Mouse (Mus musculus): ENCODE measurements around the gene March1. TPM values are rescaled to one million over a fixed set of nuclear protein-coding genes. Genes with fewer than 3 reads are reported as not detected.

Gene March1
- polyA plus RNA-seq, 1 experiment = 2.4 TPM

- 79% methylated on average over 5 of the region's 5 CpGs for WGBS
- no peak for DNase-seq
- Histone ChIP-seq H3K4me1 (replicated peaks; ENCODE audit: control insufficient read depth, insufficient read depth, low read length) (no peaks in the 10 kb centered on the region), H3K27me3 (ENCODE audit: control insufficient read depth, insufficient read depth, low read length) (no peaks in the 10 kb centered on the region), H3K36me3 (ENCODE audit: control insufficient read depth, insufficient read depth, low read length) (no peaks in the 10 kb centered on the region), H3K27ac (ENCODE audit: control insufficient read depth, insufficient read depth, low read length) (no peak overlapping the region), H3K4me3 (ENCODE audit: control insufficient read depth, insufficient read depth, low read length) (no peak overlapping the region)
- TF ChIP-seq CTCF (IDR thresholded peaks at IDR 0.05; ENCODE audit: borderline replicate concordance, control insufficient read depth, extremely low read depth, insufficient read depth, low read length, poor library complexity) = no peak
- TF ChIP-seq POLR2A (IDR thresholded peaks at IDR 0.05; ENCODE audit: control insufficient read depth, extremely low read depth, insufficient read depth, low read length, poor library complexity) = no peak
Observed at GRCm38 (mm10) chr8:65781156-65781555, 163.5 kb downstream of the March1 start.

GRCm38 (mm10) chr8:65812971-65813370 lies 195.3 kb downstream of the March1 start:
- 84% methylated on average over 2 of the region's 2 CpGs for WGBS
- H3K4me1 ChIP-seq (replicated peaks; ENCODE audit: control insufficient read depth, insufficient read depth, low read length) = no peaks in the 10 kb centered on the region
- H3K27me3 ChIP-seq (ENCODE audit: control insufficient read depth, insufficient read depth, low read length) = no peaks in the 10 kb centered on the region
- no peak overlapping the region for H3K4me3 ChIP-seq (ENCODE audit: control insufficient read depth, insufficient read depth, low read length)
- no peaks in the 10 kb centered on the region for H3K36me3 ChIP-seq (ENCODE audit: control insufficient read depth, insufficient read depth, low read length)
- no peak overlapping the region for H3K27ac ChIP-seq (ENCODE audit: control insufficient read depth, insufficient read depth, low read length)
- no peak for DNase-seq
- TF ChIP-seq POLR2A (IDR thresholded peaks at IDR 0.05; ENCODE audit: control insufficient read depth, extremely low read depth, insufficient read depth, low read length, poor library complexity) = no peak
- TF ChIP-seq CTCF (IDR thresholded peaks at IDR 0.05; ENCODE audit: borderline replicate concordance, control insufficient read depth, extremely low read depth, insufficient read depth, low read length, poor library complexity) = no peak

DNA sequence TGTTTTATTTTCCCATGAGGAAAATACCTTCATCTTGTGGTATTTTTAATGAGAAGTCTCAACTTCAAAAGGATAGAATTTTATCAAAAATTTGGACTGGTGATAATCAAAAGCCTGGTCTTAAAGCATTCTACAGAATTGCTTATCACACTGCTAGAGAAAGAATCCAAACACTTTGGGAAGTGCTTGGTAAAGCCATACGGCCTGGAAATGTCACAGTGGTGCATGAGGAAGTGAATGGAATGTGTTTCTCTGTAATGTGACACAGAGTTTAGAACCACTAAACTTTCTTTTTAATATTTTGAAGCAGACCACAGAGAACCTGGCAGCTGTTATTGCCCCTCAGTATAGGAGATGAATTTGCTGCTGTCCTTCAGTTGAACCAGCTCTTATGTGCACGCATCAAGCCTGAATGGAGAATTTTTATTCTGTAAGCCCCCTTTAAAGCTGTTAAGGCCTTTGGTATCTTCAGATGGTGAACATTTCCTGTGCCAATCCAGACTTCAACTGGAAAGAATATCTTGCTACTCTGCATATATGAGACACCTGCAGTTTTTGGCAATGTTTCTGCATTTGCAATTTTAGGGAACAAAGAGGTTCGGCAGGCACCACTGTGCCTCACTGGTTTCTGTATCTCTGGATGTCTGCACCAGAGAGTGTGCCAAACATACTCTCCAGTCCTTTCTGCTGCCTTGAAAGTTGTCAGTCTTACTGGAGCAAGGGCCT lies 304.8 kb downstream of the March1 start:
- Histone ChIP-seq H3K4me1 (replicated peaks; ENCODE audit: control insufficient read depth, insufficient read depth, low read length) (no peaks in the 10 kb centered on the region), H3K36me3 (ENCODE audit: control insufficient read depth, insufficient read depth, low read length) (no peaks in the 10 kb centered on the region), H3K27me3 (ENCODE audit: control insufficient read depth, insufficient read depth, low read length) (no peaks in the 10 kb centered on the region), H3K27ac (ENCODE audit: control insufficient read depth, insufficient read depth, low read length) (no peak overlapping the region), H3K4me3 (ENCODE audit: control insufficient read depth, insufficient read depth, low read length) (no peak overlapping the region)
- 83% methylated on average over 3 of the region's 3 CpGs for WGBS
- DNase-seq = no peak
- TF ChIP-seq CTCF (IDR thresholded peaks at IDR 0.05; ENCODE audit: borderline replicate concordance, control insufficient read depth, extremely low read depth, insufficient read depth, low read length, poor library complexity) (no peak), POLR2A (IDR thresholded peaks at IDR 0.05; ENCODE audit: control insufficient read depth, extremely low read depth, insufficient read depth, low read length, poor library complexity) (no peak)

GRCm38 (mm10) chr8:65956948-65957347 lies 339.2 kb downstream of the March1 start:
- H3K27me3 ChIP-seq (ENCODE audit: control insufficient read depth, insufficient read depth, low read length) = no peaks in the 10 kb centered on the region
- 57% methylated on average over 5 of the region's 5 CpGs for WGBS
- H3K4me1 ChIP-seq (replicated peaks; ENCODE audit: control insufficient read depth, insufficient read depth, low read length) = no peaks in the 10 kb centered on the region
- H3K36me3 ChIP-seq (ENCODE audit: control insufficient read depth, insufficient read depth, low read length) = no peaks in the 10 kb centered on the region
- TF ChIP-seq POLR2A (IDR thresholded peaks at IDR 0.05; ENCODE audit: control insufficient read depth, extremely low read depth, insufficient read depth, low read length, poor library complexity) (no peak), CTCF (IDR thresholded peaks at IDR 0.05; ENCODE audit: borderline replicate concordance, control insufficient read depth, extremely low read depth, insufficient read depth, low read length, poor library complexity) (no peak)
- DNase-seq = no peak
- no peak overlapping the region for H3K4me3 ChIP-seq (ENCODE audit: control insufficient read depth, insufficient read depth, low read length)
- H3K27ac ChIP-seq (ENCODE audit: control insufficient read depth, insufficient read depth, low read length) = no peak overlapping the region

DNA sequence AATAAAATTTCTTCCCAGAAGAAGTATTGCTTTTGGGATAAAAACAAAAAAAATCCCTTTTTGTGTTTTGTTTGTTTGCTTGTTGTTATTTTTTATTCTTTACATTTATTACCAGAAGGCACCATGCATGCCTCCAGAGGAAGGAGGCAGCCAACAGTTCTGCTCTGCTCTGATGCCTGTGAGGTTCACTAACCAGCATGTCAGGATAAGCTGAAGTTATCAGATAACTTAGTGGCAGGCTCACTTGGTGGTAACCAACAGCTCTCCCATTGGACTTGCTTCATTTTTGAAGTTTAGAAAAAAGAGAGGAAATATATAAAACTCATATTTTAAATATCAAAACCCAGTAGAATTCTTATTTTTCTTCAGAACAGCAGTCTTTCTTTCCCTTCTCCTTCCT lies 339.8 kb downstream of the March1 start:
- no peak overlapping the region for H3K4me3 ChIP-seq (ENCODE audit: control insufficient read depth, insufficient read depth, low read length)
- no peak overlapping the region for H3K27ac ChIP-seq (ENCODE audit: control insufficient read depth, insufficient read depth, low read length)
- no peaks in the 10 kb centered on the region for H3K27me3 ChIP-seq (ENCODE audit: control insufficient read depth, insufficient read depth, low read length)
- TF ChIP-seq POLR2A (IDR thresholded peaks at IDR 0.05; ENCODE audit: control insufficient read depth, extremely low read depth, insufficient read depth, low read length, poor library complexity) (no peak), CTCF (IDR thresholded peaks at IDR 0.05; ENCODE audit: borderline replicate concordance, control insufficient read depth, extremely low read depth, insufficient read depth, low read length, poor library complexity) (no peak)
- H3K4me1 ChIP-seq (replicated peaks; ENCODE audit: control insufficient read depth, insufficient read depth, low read length) = no peaks in the 10 kb centered on the region
- no peaks in the 10 kb centered on the region for H3K36me3 ChIP-seq (ENCODE audit: control insufficient read depth, insufficient read depth, low read length)
- DNase-seq = no peak

GRCm38 (mm10) chr8:65966502-65967222 lies 349.0 kb downstream of the March1 start:
- DNase-seq = no peak
- Histone ChIP-seq H3K27ac (ENCODE audit: control insufficient read depth, insufficient read depth, low read length) (no peak overlapping the region), H3K4me1 (replicated peaks; ENCODE audit: control insufficient read depth, insufficient read depth, low read length) (no peaks in the 10 kb centered on the region), H3K4me3 (ENCODE audit: control insufficient read depth, insufficient read depth, low read length) (no peak overlapping the region), H3K36me3 (ENCODE audit: control insufficient read depth, insufficient read depth, low read length) (no peaks in the 10 kb centered on the region), H3K27me3 (ENCODE audit: control insufficient read depth, insufficient read depth, low read length) (no peaks in the 10 kb centered on the region)
- 27% methylated on average over 10 of the region's 10 CpGs for WGBS
- TF ChIP-seq POLR2A (IDR thresholded peaks at IDR 0.05; ENCODE audit: control insufficient read depth, extremely low read depth, insufficient read depth, low read length, poor library complexity) = no peak
- TF ChIP-seq CTCF (IDR thresholded peaks at IDR 0.05; ENCODE audit: borderline replicate concordance, control insufficient read depth, extremely low read depth, insufficient read depth, low read length, poor library complexity) = no peak
